Mouse (Mus musculus) heart, embryonic 10.5 days (tissue): ENCODE results near the gene Kank1. TPM values are rescaled to one million over a fixed set of nuclear protein-coding genes. Genes with fewer than 3 reads are reported as not detected.
A peak's percentile ranks its signal among the peaks of the same experiment; 100 is the strongest.

Experiments used
- DNase-seq: peaks from one replicate; pipeline ENCODE4 v3.0.0-alpha.2; 2017; ENCODE audit warnings: low spot score
- H3K27ac ChIP-seq: fragments of 300-500 bp; sonication (generic); 2 replicates; pipeline ENCODE4 v1.5.1; 2016; ENCODE audit warnings: mild to moderate bottlenecking
- H3K27me3 ChIP-seq: fragments of 300-500 bp; sonication (generic); 2 replicates; pipeline ENCODE4 v1.6.1; 2016; ENCODE audit warnings: mild to moderate bottlenecking; ENCODE audit not compliant: poor library complexity, insufficient read depth, severe bottlenecking
- H3K36me3 ChIP-seq: fragments of 300-500 bp; sonication (generic); 2 replicates; pipeline ENCODE4 v1.6.1; 2016; ENCODE audit warnings: mild to moderate bottlenecking, moderate library complexity
- H3K4me1 ChIP-seq: fragments of 300-500 bp; sonication (generic); 2 replicates; pipeline ENCODE4 v1.6.1; 2016; ENCODE audit warnings: mild to moderate bottlenecking
- H3K4me3 ChIP-seq: fragments of 300-500 bp; sonication (generic); 2 replicates; pipeline ENCODE4 v1.5.1; 2016; ENCODE audit warnings: mild to moderate bottlenecking, moderate library complexity
- H3K9me3 ChIP-seq: fragments of 300-500 bp; sonication (generic); 2 replicates; pipeline ENCODE4 v1.6.1; 2016; ENCODE audit warnings: mild to moderate bottlenecking, moderate library complexity
- WGBS: fragments of 180-500 bp; shearing (Covaris S2); methylation state at CpG from one replicate; pipeline ENCODE4 v1.1.7; 2016; 5-methylcytosine and 5-hydroxymethylcytosine counted together
- polyA plus RNA-seq: library from polyadenylated mRNA; unstranded; fragments of >200 nt; fragmentation: Nextera tagmentation; extraction: Ambion mirVana; gene quantifications from 2 replicates; pipeline ENCODE4 v1.2.1, GENCODE M21; 2016

The Kank1 gene
- polyA plus RNA-seq, 1 experiment from 2014 or later, result 49.2 TPM

GRCm38 (mm10) chr19:25267247-25267646, 30.5 kb downstream of the Kank1 start:
- 32% methylated on average over 6 of the region's 6 CpGs for WGBS
- peak overlapping the region; percentile 42; the same call in 1 of the 2 replicates for H3K27ac ChIP-seq
- H3K4me3 ChIP-seq, result peak overlapping the region; percentile 19; the same call in 1 of the 2 replicates
- H3K36me3 ChIP-seq, result no peaks in the 10 kb centered on the region
- H3K4me1 ChIP-seq, result peaks cover 34% of the 10 kb centered on the region
- no peak for DNase-seq
- H3K27me3 ChIP-seq, result no peaks in the 10 kb centered on the region
- H3K9me3 ChIP-seq, result no peaks in the 10 kb centered on the region

- Histone ChIP-seq H3K9me3 (no peaks in the 10 kb centered on the region), H3K4me3 (no peak overlapping the region), H3K27ac (no peak overlapping the region), H3K4me1 (peaks cover 47% of the 10 kb centered on the region), H3K27me3 (no peaks in the 10 kb centered on the region), H3K36me3 (no peaks in the 10 kb centered on the region)
- WGBS, result 84% methylated on average over 6 of the region's 6 CpGs
- DNase-seq, result no peak
Observed at GRCm38 (mm10) chr19:25268532-25268931, 31.8 kb downstream of the Kank1 start.

- Histone ChIP-seq H3K4me3 (no peak overlapping the region), H3K27ac (peak overlapping the region; percentile 86), H3K27me3 (no peaks in the 10 kb centered on the region), H3K9me3 (no peaks in the 10 kb centered on the region), H3K36me3 (peaks cover 6% of the 10 kb centered on the region; the same call in 1 of the 2 replicates), H3K4me1 (peaks cover 45% of the 10 kb centered on the region)
- no peak for DNase-seq
- 35% methylated on average over 9 of the region's 9 CpGs for whole genome bisulfite sequencing
Observed at GRCm38 (mm10) chr19:25271591-25271990, 34.8 kb downstream of the Kank1 start.

- Histone ChIP-seq H3K4me3 (peak overlapping the region; percentile 12; the same call in 1 of the 2 replicates), H3K27me3 (no peaks in the 10 kb centered on the region), H3K36me3 (peaks cover 6% of the 10 kb centered on the region; the same call in 1 of the 2 replicates), H3K9me3 (no peaks in the 10 kb centered on the region), H3K27ac (peak overlapping the region; percentile 86), H3K4me1 (peaks cover 47% of the 10 kb centered on the region)
- DNase-seq, result no peak
Observed at GRCm38 (mm10) chr19:25273179-25273578, 36.4 kb downstream of the Kank1 start.

GRCm38 (mm10) chr19:25276600-25277395, 40.0 kb downstream of the Kank1 start:
- Histone ChIP-seq H3K4me3 (no peak overlapping the region), H3K36me3 (peaks cover 6% of the 10 kb centered on the region; the same call in 1 of the 2 replicates), H3K27me3 (no peaks in the 10 kb centered on the region), H3K4me1 (peaks cover 59% of the 10 kb centered on the region), H3K27ac (no peak overlapping the region), H3K9me3 (no peaks in the 10 kb centered on the region)
- 85% methylated on average over 15 of the region's 15 CpGs for WGBS
- DNase-seq, result no peak

- Histone ChIP-seq H3K36me3 (peaks cover 6% of the 10 kb centered on the region; the same call in 1 of the 2 replicates), H3K9me3 (no peaks in the 10 kb centered on the region), H3K4me3 (no peak overlapping the region), H3K4me1 (peaks cover 49% of the 10 kb centered on the region), H3K27ac (no peak overlapping the region), H3K27me3 (no peaks in the 10 kb centered on the region)
- DNase-seq, result peak; percentile 66
- WGBS, result 20% methylated on average over 5 of the region's 5 CpGs
Observed at GRCm38 (mm10) chr19:25277761-25278160, 41.0 kb downstream of the Kank1 start.

- DNase-seq, result peak; percentile 54
- no peak overlapping the region for H3K4me3 ChIP-seq
- no peak overlapping the region for H3K27ac ChIP-seq
- peaks cover 9% of the 10 kb centered on the region; the same call in 1 of the 2 replicates for H3K36me3 ChIP-seq
- 52% methylated on average over 5 of the region's 5 CpGs for WGBS
- peaks cover 39% of the 10 kb centered on the region for H3K4me1 ChIP-seq
- H3K9me3 ChIP-seq, result no peaks in the 10 kb centered on the region
- H3K27me3 ChIP-seq, result no peaks in the 10 kb centered on the region
Observed at GRCm38 (mm10) chr19:25279603-25280002, 42.8 kb downstream of the Kank1 start.

GRCm38 (mm10) chr19:25283665-25284064, 46.9 kb downstream of the Kank1 start:
- no peak for DNase-seq

GRCm38 (mm10) chr19:25285756-25286538, 49.2 kb downstream of the Kank1 start:
- WGBS, result 49% methylated on average over 5 of the region's 5 CpGs
- Histone ChIP-seq H3K9me3 (no peaks in the 10 kb centered on the region), H3K27ac (no peak overlapping the region), H3K4me1 (peaks cover 9% of the 10 kb centered on the region), H3K36me3 (0 out of 2 replicates have a peak, but pooled peaks cover 4% of the 10 kb centered on the region), H3K4me3 (no peak overlapping the region), H3K27me3 (no peaks in the 10 kb centered on the region)
- DNase-seq, result no peak

More at GRCm38 (mm10) chr19:25283665-25284064, 46.9 kb downstream of the Kank1 start:
- WGBS, result 72% methylated on average over 2 of the region's 2 CpGs
- Histone ChIP-seq H3K4me3 (no peak overlapping the region), H3K27ac (no peak overlapping the region), H3K9me3 (no peaks in the 10 kb centered on the region), H3K36me3 (0 out of 2 replicates have a peak, but pooled peaks cover 4% of the 10 kb centered on the region), H3K27me3 (no peaks in the 10 kb centered on the region), H3K4me1 (peaks cover 26% of the 10 kb centered on the region)

GRCm38 (mm10) chr19:25290991-25291520, 54.3 kb downstream of the Kank1 start:
- DNase-seq, result peak; percentile 62
- Histone ChIP-seq H3K36me3 (no peaks in the 10 kb centered on the region), H3K27me3 (no peaks in the 10 kb centered on the region), H3K4me1 (peaks cover 6% of the 10 kb centered on the region), H3K27ac (no peak overlapping the region), H3K9me3 (no peaks in the 10 kb centered on the region), H3K4me3 (no peak overlapping the region)
- 84% methylated on average over 5 of the region's 5 CpGs for WGBS

GRCm38 (mm10) chr19:25295207-25295606, 58.4 kb downstream of the Kank1 start:
- Histone ChIP-seq H3K4me1 (peaks cover 6% of the 10 kb centered on the region; the same call in 1 of the 2 replicates), H3K9me3 (no peaks in the 10 kb centered on the region), H3K36me3 (no peaks in the 10 kb centered on the region), H3K4me3 (no peak overlapping the region), H3K27me3 (no peaks in the 10 kb centered on the region), H3K27ac (no peak overlapping the region)
- no peak for DNase-seq
- 77% methylated on average over 4 of the region's 4 CpGs for WGBS

- Histone ChIP-seq H3K27ac (no peak overlapping the region), H3K27me3 (no peaks in the 10 kb centered on the region), H3K36me3 (no peaks in the 10 kb centered on the region), H3K4me3 (no peak overlapping the region), H3K4me1 (peaks cover 6% of the 10 kb centered on the region; the same call in 1 of the 2 replicates), H3K9me3 (no peaks in the 10 kb centered on the region)
- DNase-seq, result no peak
- 70% methylated on average over 5 of the region's 5 CpGs for WGBS
Observed at GRCm38 (mm10) chr19:25297269-25297668, 60.5 kb downstream of the Kank1 start.
